Mouse (Mus musculus) liver, embryonic 14.5 days (tissue): ENCODE data around the gene Ccdc24. TPM values are rescaled to one million over a fixed set of nuclear protein-coding genes. Genes with fewer than 3 reads are reported as not detected.

Source experiments
- ATAC-seq: fragments of 200-750 bp; cut with Nextera tagmentation; 2 replicates; pipeline ENCODE4 v1.8.0; 2017; ENCODE audit warnings: moderate number of reproducible peaks, mild to moderate bottlenecking, moderate library complexity; ENCODE audit not compliant: insufficient read depth
- DNase-seq, 3 experiments: peaks; one replicate each; pipeline ENCODE4 v3.0.0-alpha.2; 2012 to 2013; ENCODE audit warnings: low read depth in 3 of 3, low spot score in 3 of 3
- H3K27ac ChIP-seq: fragments of 300-500 bp; sonication (generic); 2 replicates; pipeline ENCODE4 v1.5.1; 2014; ENCODE audit warnings: moderate library complexity, mild to moderate bottlenecking, control low read depth, inconsistent platforms
- H3K27me3 ChIP-seq: fragments of 300-500 bp; sonication (generic); 2 replicates; pipeline ENCODE4 v1.6.1; 2014; ENCODE audit warnings: mild to moderate bottlenecking, low read length, moderate library complexity; ENCODE audit not compliant: control insufficient read depth, insufficient read depth
- H3K36me3 ChIP-seq: fragments of 300-500 bp; sonication (generic); replicated peaks from 2 replicates; pipeline ENCODE4 v1.6.1; 2014; ENCODE audit warnings: low read depth; ENCODE audit not compliant: control insufficient read depth, insufficient read depth
- H3K4me1 ChIP-seq, 2 experiments: fragments of 200-500 bp in 1 of 2; fragments of 300-500 bp in 1 of 2; sonication (generic) in 1 of 2; replicated peaks; 2 replicates each; pipeline ENCODE4 v1.6.1; 2012 to 2014; ENCODE audit warnings: antibody characterized with exemption in 1 of 2, inconsistent platforms in 1 of 2, low read length in 1 of 2; ENCODE audit not compliant: control insufficient read depth in 2 of 2, insufficient read depth in 2 of 2
- H3K4me2 ChIP-seq: fragments of 300-500 bp; sonication (generic); 2 replicates; pipeline ENCODE4 v1.6.1; 2014; ENCODE audit warnings: low read depth, mild to moderate bottlenecking, control low read depth, moderate library complexity
- H3K4me3 ChIP-seq, 2 experiments: fragments of 200-500 bp in 1 of 2; fragments of 300-500 bp in 1 of 2; sonication (generic) in 1 of 2; 2 replicates each; pipeline ENCODE4 v1.5.1; 2012 to 2014; ENCODE audit warnings: low read depth in 2 of 2, low read length in 2 of 2, mild to moderate bottlenecking in 2 of 2, control low read depth in 1 of 2, inconsistent platforms in 1 of 2, moderate library complexity in 1 of 2; ENCODE audit not compliant: insufficient read depth in 1 of 2
- H3K9ac ChIP-seq: fragments of 300-500 bp; sonication (generic); replicated peaks from 2 replicates; pipeline ENCODE4 v1.6.1; 2014; ENCODE audit warnings: mild to moderate bottlenecking, control low read depth, moderate library complexity
- H3K9me3 ChIP-seq: fragments of 300-500 bp; sonication (generic); 2 replicates; pipeline ENCODE4 v1.6.1; 2016; ENCODE audit warnings: low read length, mixed read lengths; ENCODE audit not compliant: control insufficient read depth
- CTCF ChIP-seq: IDR thresholded peaks from 2 replicates; pipeline ENCODE4 v1.5.1; 2016; ENCODE audit warnings: antibody characterized with exemption, low read depth, control low read depth
- EP300 ChIP-seq: IDR thresholded peaks from 2 replicates; pipeline ENCODE4 v1.6.1; 2016; ENCODE audit warnings: antibody characterized with exemption, low read depth
- WGBS: fragments of 180-500 bp; shearing (Covaris S2); extraction: QIAGEN DNeasy Blood & Tissue Kit; methylation state at CpG from one replicate; pipeline ENCODE4 v1.1.7; 2014; ENCODE audit not compliant: insufficient replicate concordance; 5-methylcytosine and 5-hydroxymethylcytosine counted together
- polyA plus RNA-seq, 2 experiments: library from polyadenylated mRNA; depleted of rRNA in 1 of 2; stranded (reverse) in 1 of 2; unstranded in 1 of 2; fragments of >200 nt; fragmentation: Nextera tagmentation in 1 of 2; extraction: Ambion mirVana in 1 of 2; gene quantifications; 2 replicates each; pipeline versions ENCODE4 v1.2.1 to v1.2.3; 2012 to 2014

Gene Ccdc24
- polyA plus RNA-seq, 2 experiments: 0.57 to 0.63 TPM

GRCm38 (mm10) chr4:117835531-117836111, 36.7 kb downstream of the Ccdc24 start:
- TF ChIP-seq CTCF: 0 out of 2 replicates have a peak, but pooled peaks have one; percentile 1
- TF ChIP-seq EP300: peak; percentile 87
- H3K27me3 ChIP-seq: no peaks in the 10 kb centered on the region
- H3K4me2 ChIP-seq: peak overlapping the region; percentile 90
- under 1% methylated on average over 60 of the region's 60 CpGs for WGBS
- peak overlapping the region; percentile 62 to 97 for H3K4me3 ChIP-seq
- H3K36me3 ChIP-seq: peaks cover 33% of the 10 kb centered on the region
- H3K9me3 ChIP-seq: no peaks in the 10 kb centered on the region
- peak overlapping the region; percentile 92 for H3K9ac ChIP-seq
- ATAC-seq: peak; percentile 66
- H3K27ac ChIP-seq: peak overlapping the region; percentile 99
- H3K4me1 ChIP-seq: peaks cover 64 to 69% of the 10 kb centered on the region in 2 experiments
- peak; percentile 66 to 70 (median 67) for DNase-seq

GRCm38 (mm10) chr4:117834845-117835530, 37.4 kb downstream of the Ccdc24 start:
- 2% methylated on average over 36 of the region's 36 CpGs for WGBS
- DNase-seq (peak; percentile 75 to 82 (median 81)), ATAC-seq (peak; percentile 34)
- Histone ChIP-seq H3K36me3 (peaks cover 27% of the 10 kb centered on the region), H3K4me3 (peak overlapping the region; percentile 62 to 97), H3K4me1 (peaks cover 68 to 71% of the 10 kb centered on the region in 2 experiments), H3K27ac (peak overlapping the region; percentile 99), H3K9ac (peak overlapping the region; percentile 92), H3K27me3 (no peaks in the 10 kb centered on the region), H3K9me3 (no peaks in the 10 kb centered on the region), H3K4me2 (peak overlapping the region; percentile 90)
- TF ChIP-seq CTCF (no peak), EP300 (no peak)

GRCm38 (mm10) chr4:117834457-117834844, 37.9 kb downstream of the Ccdc24 start, which contains the start of gene Slc6a9:
Slc6a9 (plus strand) TSS chr4:117834506.
- WGBS: 42% methylated on average over 3 of the region's 3 CpGs
- Histone ChIP-seq H3K4me1 (peaks cover 71 to 76% of the 10 kb centered on the region in 2 experiments), H3K36me3 (peaks cover 21% of the 10 kb centered on the region), H3K27ac (peak within 1 kb of the TSS; percentile 99), H3K4me3 (peak within 1 kb of the TSS; percentile 62 to 97), H3K9ac (peak within 1 kb of the TSS; percentile 92), H3K4me2 (peak within 1 kb of the TSS; percentile 90), H3K9me3 (no peaks in the 10 kb centered on the region), H3K27me3 (no peaks in the 10 kb centered on the region)
- DNase-seq: no peak
- ATAC-seq: no peak
- TF ChIP-seq CTCF: no peak
- TF ChIP-seq EP300: no peak

- Histone ChIP-seq H3K4me1 (peaks cover 62 to 63% of the 10 kb centered on the region in 2 experiments), H3K27ac (peak overlapping the region; percentile 99), H3K36me3 (no peaks in the 10 kb centered on the region; the same call in 1 of the 2 replicates), H3K9ac (peak overlapping the region; percentile 80), H3K27me3 (peaks cover 12% of the 10 kb centered on the region), H3K4me2 (peak overlapping the region; percentile 87), H3K9me3 (no peaks in the 10 kb centered on the region), H3K4me3 (peak overlapping the region; percentile 28 to 40)
- WGBS: 15% methylated on average over 9 of the region's 9 CpGs
- TF ChIP-seq CTCF: no peak
- peak; percentile 65 for TF ChIP-seq EP300
- DNase-seq (peak; percentile 71 to 79 (median 76)), ATAC-seq (peak; percentile 50)
Observed at GRCm38 (mm10) chr4:117831920-117832691, 40.3 kb downstream of the Ccdc24 start.
